Mouse (Mus musculus): Measurements from ENCODE around the gene Gja6. TPM values are rescaled to one million over a fixed set of nuclear protein-coding genes. Genes with fewer than 3 reads are reported as not detected.

The Gja6 gene
- 0.18 and 0.22 TPM in 2 replicates for polyA plus RNA-seq (2012; rRNA removed)

DNA sequence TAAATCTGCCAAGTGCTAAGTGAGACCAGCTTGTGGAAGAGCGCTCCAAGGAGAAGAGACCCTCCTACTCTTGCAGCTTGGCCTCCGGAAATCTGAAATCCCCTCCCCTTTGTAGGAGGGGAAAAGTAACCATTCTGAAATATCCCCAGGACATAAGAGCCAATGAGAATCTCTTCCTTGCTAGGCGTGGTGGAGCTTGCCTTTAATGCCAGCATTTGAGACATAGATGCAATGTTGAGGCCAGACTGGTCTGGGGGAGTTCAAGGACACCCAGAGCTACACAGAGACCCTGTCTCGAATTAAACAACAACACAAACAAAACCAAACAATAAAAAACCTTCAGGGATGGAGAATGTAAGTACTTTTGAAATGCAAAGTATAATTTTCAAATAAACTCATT, at the start of gene Gja6:
TSS of gene Gja6 (minus strand) at position 101 of the 400 bp plus-strand sequence.
- TF ChIP-seq POLR2A (IDR thresholded peaks at IDR 0.05; ENCODE audit: borderline replicate concordance, extremely low read depth, low read depth, low read length) (no peak), CTCF (IDR thresholded peaks at IDR 0.05; ENCODE audit: insufficient read depth, low read length) (no peak)
- WGBS, result 59% methylated on average over 4 of the region's 4 CpGs

DNA sequence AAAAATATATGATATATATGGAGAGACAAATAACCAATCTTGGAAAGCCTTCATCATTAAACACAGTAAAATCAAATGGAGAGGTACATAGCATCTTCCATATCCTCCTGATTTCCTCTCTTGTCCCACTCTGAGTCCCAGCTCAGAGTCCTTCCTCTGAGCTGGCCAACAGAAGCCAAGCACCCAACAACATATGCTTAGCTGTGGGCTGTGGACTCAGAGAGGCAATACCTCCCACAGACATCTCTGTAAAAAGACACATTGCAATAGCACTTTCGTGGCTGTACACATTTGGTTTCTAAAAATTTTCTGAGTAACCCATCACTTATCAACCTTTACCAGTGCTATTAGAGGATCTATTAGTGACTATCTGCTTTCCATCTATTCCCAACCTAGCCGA, 42.7 kb upstream of the Gja6 start:
- DNase-seq, result no peak
- 78% methylated on average over 2 of the region's 2 CpGs for WGBS
- no peak for TF ChIP-seq POLR2A (IDR thresholded peaks at IDR 0.05; ENCODE audit: borderline replicate concordance, extremely low read depth, low read depth, low read length)
- Histone ChIP-seq H3K4me3 (replicated peaks; ENCODE audit: extremely low read depth, low read depth, low read length) (no peak overlapping the region), H3K4me1 (ENCODE audit: control insufficient read depth, insufficient read depth, low read length) (no peaks in the 10 kb centered on the region)

More for the DNA sequence above, at the start of gene Gja6:
- Histone ChIP-seq H3K4me3 (replicated peaks; ENCODE audit: extremely low read depth, low read depth, low read length) (no peak within 1 kb of the TSS), H3K4me1 (ENCODE audit: control insufficient read depth, insufficient read depth, low read length) (no peaks in the 10 kb centered on the region)
- no peak for DNase-seq

GRCm38 (mm10) chrX:160944722-160945121, 37.9 kb upstream of the Gja6 start:
- no peak for TF ChIP-seq CTCF (IDR thresholded peaks at IDR 0.05; ENCODE audit: insufficient read depth, low read length)
- no peak for TF ChIP-seq POLR2A (IDR thresholded peaks at IDR 0.05; ENCODE audit: borderline replicate concordance, extremely low read depth, low read depth, low read length)
- 60% methylated on average over 4 of the region's 4 CpGs for WGBS
- Histone ChIP-seq H3K4me3 (replicated peaks; ENCODE audit: extremely low read depth, low read depth, low read length) (no peak overlapping the region), H3K4me1 (ENCODE audit: control insufficient read depth, insufficient read depth, low read length) (no peaks in the 10 kb centered on the region; the same call in 1 of the 2 replicates)
- DNase-seq, result no peak

DNA sequence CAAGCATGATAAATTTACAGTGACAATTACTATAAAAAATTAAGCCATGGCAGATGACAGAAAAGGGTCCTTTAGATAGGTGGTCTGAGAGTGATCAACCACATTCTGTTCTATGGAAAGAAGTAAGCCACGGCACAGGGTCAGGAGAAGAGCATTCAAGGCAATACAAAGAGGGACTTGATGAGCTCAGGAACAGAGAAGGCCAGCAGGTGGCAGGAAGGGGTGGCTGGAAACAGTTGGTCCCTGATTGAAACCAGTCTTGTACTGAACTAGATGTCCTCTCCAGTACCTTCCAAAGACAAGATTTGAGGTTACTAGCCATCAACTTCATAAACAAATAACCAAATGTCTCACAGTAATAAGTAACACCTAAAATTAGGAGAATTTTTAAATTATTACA, 28.7 kb upstream of the Gja6 start:
- 69% methylated on average over 1 of the region's 1 CpGs for WGBS
- no peak overlapping the region for H3K4me3 ChIP-seq (replicated peaks; ENCODE audit: extremely low read depth, low read depth, low read length)
- TF ChIP-seq POLR2A (IDR thresholded peaks at IDR 0.05; ENCODE audit: borderline replicate concordance, extremely low read depth, low read depth, low read length) (no peak), CTCF (IDR thresholded peaks at IDR 0.05; ENCODE audit: insufficient read depth, low read length) (peak; percentile 61)
- H3K4me1 ChIP-seq (ENCODE audit: control insufficient read depth, insufficient read depth, low read length), result no peaks in the 10 kb centered on the region
- no peak for DNase-seq

GRCm38 (mm10) chrX:160930656-160931055, 23.8 kb upstream of the Gja6 start:
- no peaks in the 10 kb centered on the region for H3K4me1 ChIP-seq (ENCODE audit: control insufficient read depth, insufficient read depth, low read length)
- no peak for DNase-seq
- no peak for TF ChIP-seq CTCF (IDR thresholded peaks at IDR 0.05; ENCODE audit: insufficient read depth, low read length)
- no peak for TF ChIP-seq POLR2A (IDR thresholded peaks at IDR 0.05; ENCODE audit: borderline replicate concordance, extremely low read depth, low read depth, low read length)

GRCm38 (mm10) chrX:160928870-160929269, 22.0 kb upstream of the Gja6 start:
- 74% methylated on average over 1 of the region's 1 CpGs for WGBS
- TF ChIP-seq CTCF (IDR thresholded peaks at IDR 0.05; ENCODE audit: insufficient read depth, low read length) (no peak), POLR2A (IDR thresholded peaks at IDR 0.05; ENCODE audit: borderline replicate concordance, extremely low read depth, low read depth, low read length) (no peak)
- Histone ChIP-seq H3K4me3 (replicated peaks; ENCODE audit: extremely low read depth, low read depth, low read length) (no peak overlapping the region), H3K4me1 (ENCODE audit: control insufficient read depth, insufficient read depth, low read length) (no peaks in the 10 kb centered on the region)
- no peak for DNase-seq

More at GRCm38 (mm10) chrX:160930656-160931055, 23.8 kb upstream of the Gja6 start:
- no peak overlapping the region for H3K4me3 ChIP-seq (replicated peaks; ENCODE audit: extremely low read depth, low read depth, low read length)

GRCm38 (mm10) chrX:160919022-160919637, 12.3 kb upstream of the Gja6 start:
- WGBS, result 81% methylated on average over 3 of the region's 3 CpGs
- Histone ChIP-seq H3K4me1 (ENCODE audit: control insufficient read depth, insufficient read depth, low read length) (no peaks in the 10 kb centered on the region), H3K4me3 (replicated peaks; ENCODE audit: extremely low read depth, low read depth, low read length) (no peak overlapping the region)
- no peak for DNase-seq
- TF ChIP-seq POLR2A (IDR thresholded peaks at IDR 0.05; ENCODE audit: borderline replicate concordance, extremely low read depth, low read depth, low read length) (no peak), CTCF (IDR thresholded peaks at IDR 0.05; ENCODE audit: insufficient read depth, low read length) (no peak)

GRCm38 (mm10) chrX:160906477-160906876, 375 bp downstream of the Gja6 start:
- Histone ChIP-seq H3K4me3 (replicated peaks; ENCODE audit: extremely low read depth, low read depth, low read length) (no peak overlapping the region), H3K4me1 (ENCODE audit: control insufficient read depth, insufficient read depth, low read length) (no peaks in the 10 kb centered on the region)
- no peak for DNase-seq
- 68% methylated on average over 4 of the region's 4 CpGs for WGBS
- TF ChIP-seq POLR2A (IDR thresholded peaks at IDR 0.05; ENCODE audit: borderline replicate concordance, extremely low read depth, low read depth, low read length) (no peak), CTCF (IDR thresholded peaks at IDR 0.05; ENCODE audit: insufficient read depth, low read length) (no peak)

- TF ChIP-seq CTCF (IDR thresholded peaks at IDR 0.05; ENCODE audit: insufficient read depth, low read length) (no peak), POLR2A (IDR thresholded peaks at IDR 0.05; ENCODE audit: borderline replicate concordance, extremely low read depth, low read depth, low read length) (no peak)
- WGBS, result 66% methylated on average over 4 of the region's 4 CpGs
- H3K4me3 ChIP-seq (replicated peaks; ENCODE audit: extremely low read depth, low read depth, low read length), result no peak overlapping the region
- no peak for DNase-seq
- no peaks in the 10 kb centered on the region for H3K4me1 ChIP-seq (ENCODE audit: control insufficient read depth, insufficient read depth, low read length)
Measured at GRCm38 (mm10) chrX:160905913-160906312, 939 bp downstream of the Gja6 start.

- DNase-seq, result no peak
- Histone ChIP-seq H3K4me1 (ENCODE audit: control insufficient read depth, insufficient read depth, low read length) (no peaks in the 10 kb centered on the region), H3K4me3 (replicated peaks; ENCODE audit: extremely low read depth, low read depth, low read length) (no peak overlapping the region)
- WGBS, result 69% methylated on average over 2 of the region's 2 CpGs
- TF ChIP-seq POLR2A (IDR thresholded peaks at IDR 0.05; ENCODE audit: borderline replicate concordance, extremely low read depth, low read depth, low read length), result no peak
- no peak for TF ChIP-seq CTCF (IDR thresholded peaks at IDR 0.05; ENCODE audit: insufficient read depth, low read length)
Measured at GRCm38 (mm10) chrX:160905041-160905678, 1.7 kb downstream of the Gja6 start.
